Mouse (Mus musculus): ENCODE data around the gene Tmem130.

DNA sequence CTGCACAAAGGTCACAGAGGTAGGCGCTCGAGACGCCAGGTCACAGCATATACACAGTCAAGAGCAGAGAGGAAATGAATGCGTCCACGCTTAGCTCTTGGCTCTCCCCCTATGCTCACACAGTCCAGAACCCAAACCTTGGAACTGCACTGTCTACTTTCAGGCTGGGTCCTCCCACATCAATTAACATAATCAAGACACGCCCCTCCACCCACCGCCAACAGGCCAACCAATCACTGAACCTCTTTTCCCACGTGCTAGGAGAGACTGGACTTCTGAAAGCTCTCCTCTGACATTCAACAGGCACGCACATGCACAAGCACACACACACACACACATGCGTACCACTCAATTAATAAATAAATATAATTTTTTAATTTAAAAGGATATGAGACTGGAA is 48.2 kb downstream of the Tmem130 start:
- TF ChIP-seq POLR2A (IDR thresholded peaks at IDR 0.05; ENCODE audit: insufficient read depth, low read depth, low read length), result no peak
- no peak for TF ChIP-seq CTCF (IDR thresholded peaks at IDR 0.05; ENCODE audit: insufficient read depth, low read depth, low read length)

Measured in olfactory bulb, adult 2 months (tissue).